Mouse (Mus musculus) ES-Bruce4 (cell line): ENCODE measurements around the gene Fam20c.

ENCODE experiments used
- CTCF ChIP-seq: IDR thresholded peaks from one replicate; pipeline ENCODE4 v1.8.1; 2011; ENCODE audit warnings: low read depth, low read length
- POLR2A ChIP-seq: IDR thresholded peaks from one replicate; pipeline ENCODE4 v1.8.1; 2011; ENCODE audit warnings: low read length; ENCODE audit not compliant: insufficient read depth

DNA sequence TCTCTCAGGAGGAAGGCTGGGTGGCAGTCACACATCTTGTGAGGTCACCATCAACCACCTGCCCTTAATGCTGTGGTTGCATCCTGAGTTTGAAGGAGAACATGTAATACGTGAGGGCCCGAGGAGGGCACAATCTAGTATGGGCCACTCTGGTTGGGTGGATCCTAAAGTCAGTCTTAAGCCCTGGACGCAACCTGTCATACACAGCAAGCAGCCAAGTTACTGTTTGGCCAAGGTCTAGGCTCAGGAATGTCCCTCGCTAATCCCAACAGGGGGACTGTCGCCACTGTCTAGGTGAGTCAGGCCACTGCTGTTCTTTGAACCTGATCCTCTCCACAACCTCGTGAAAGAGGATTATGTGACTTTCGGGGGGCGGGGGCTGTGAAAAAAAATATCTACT lies 10.3 kb downstream of the Fam20c start:
- TF ChIP-seq CTCF = no peak
- TF ChIP-seq POLR2A = no peak
